Mouse (Mus musculus) common myeloid progenitor, adult 5-6 weeks (primary cell): ENCODE results near the gene Vmn1r27. TPM values are rescaled to one million over a fixed set of nuclear protein-coding genes. Genes with fewer than 3 reads are reported as not detected.

ENCODE experiments used
- ATAC-seq: replicated peaks from 2 replicates; pipeline ENCODE4 v1.8.0; 2016; ENCODE audit warnings: low read depth, mild to moderate bottlenecking, moderate TSS enrichment, inconsistent platforms; ENCODE audit not compliant: poor library complexity, severe bottlenecking
- total RNA-seq: library from RNA; stranded (forward); fragments of 200-1000, 187-1606 nt; gene quantifications from 2 replicates; pipeline ENCODE4 v1.2.3, GENCODE M21; 2017

The Vmn1r27 gene
- total RNA-seq = not detected in 2 replicates

DNA sequence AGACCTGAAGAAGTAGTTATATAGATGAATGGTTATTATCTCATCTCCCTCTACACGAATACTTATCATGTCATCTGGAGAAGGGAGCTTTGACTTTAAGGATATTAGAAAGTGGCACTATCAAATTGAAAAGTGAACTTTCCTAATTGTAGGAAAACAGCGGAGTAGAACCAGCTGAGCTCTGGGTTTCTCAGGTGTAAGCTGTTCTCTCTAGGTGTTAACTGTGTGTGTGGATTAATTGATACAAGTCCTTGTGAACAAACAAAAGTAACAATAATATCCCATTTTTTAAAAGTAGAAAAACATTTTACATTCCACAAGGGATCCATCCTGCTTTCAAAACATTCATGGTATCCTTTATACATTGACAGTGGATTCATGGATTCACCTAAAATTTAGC is at the start of gene Vmn1r27:
Gene Vmn1r27, minus strand, starts transcription at position 101 of the 400 bp plus-strand sequence.
- no peak for ATAC-seq

DNA sequence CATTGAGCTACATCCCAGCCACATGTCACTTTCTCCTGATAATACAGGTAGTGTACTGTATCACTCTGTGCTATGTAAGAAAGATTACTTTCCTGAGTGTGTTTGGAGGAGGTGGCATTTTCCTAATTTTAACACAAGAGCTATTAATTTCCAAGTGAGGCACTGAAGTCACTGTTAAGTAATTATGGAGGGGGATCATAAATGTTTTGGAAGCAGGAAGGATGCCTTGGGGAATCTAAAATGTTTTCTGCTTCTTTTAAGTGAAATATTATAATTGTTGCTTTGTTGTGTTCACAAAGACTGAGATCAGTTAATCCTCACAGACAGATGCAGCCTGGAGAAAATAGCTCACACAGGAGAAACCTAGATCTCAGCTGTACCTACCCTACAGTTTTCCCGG is 43.1 kb upstream of the Vmn1r27 start, which contains the start of gene Vmn1r28:
Gene Vmn1r28, plus strand, starts transcription at position 301 of the 400 bp plus-strand sequence.
- no peak for ATAC-seq

DNA sequence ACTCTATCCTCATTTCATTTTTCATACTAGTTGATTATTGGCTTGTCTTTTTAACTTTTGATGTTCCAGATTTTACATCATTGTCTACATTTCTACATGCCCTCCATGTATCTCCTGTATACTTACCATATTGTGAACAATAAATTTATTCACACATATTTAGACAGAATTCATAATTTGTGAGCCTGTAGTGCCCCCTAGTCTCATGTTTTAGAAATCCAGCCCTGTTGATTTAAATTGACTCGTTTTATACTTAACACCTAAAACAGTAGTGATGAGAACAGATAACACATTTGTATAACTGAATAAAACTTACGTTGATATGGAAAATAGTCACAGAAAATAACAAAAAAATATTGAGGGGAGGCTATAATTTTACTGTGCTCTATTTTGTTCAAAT is 2.5 kb downstream of the Vmn1r27 start:
- ATAC-seq = no peak

Other genes starting within 250 kb of the Vmn1r27 start
- gene Vmn1r25, start 238.0 kb downstream of the Vmn1r27 start, total RNA-seq = not detected in 2 replicates
- gene Vmn1r26, start 203.7 kb downstream of the Vmn1r27 start, total RNA-seq = not detected in 2 replicates
- gene Vmn1r28, start 43.2 kb upstream of the Vmn1r27 start, total RNA-seq = not detected in 2 replicates
- gene Vmn1r29, start 82.7 kb upstream of the Vmn1r27 start, total RNA-seq = not detected in 2 replicates
- gene Vmn1r30, start 224.6 kb upstream of the Vmn1r27 start, total RNA-seq = not detected in 2 replicates